Mouse (Mus musculus): Measurements from ENCODE around the gene Kmt2c.

- TF ChIP-seq CTCF (IDR thresholded peaks at IDR 0.05; ENCODE audit: extremely low read depth, insufficient read depth, insufficient read length, insufficient replicate concordance) (no peak), POLR2A (IDR thresholded peaks at IDR 0.05; ENCODE audit: low read depth, low read length) (no peak)
Measured at GRCm38 (mm10) chr5:25517550-25517949, 19.0 kb upstream of the Kmt2c start.
